Mouse (Mus musculus): ENCODE measurements around the gene Camsap2.
A peak's percentile ranks its signal among the peaks of the same experiment; 100 is the strongest.

Camsap2 gene

GRCm38 (mm10) chr1:136255657-136256056, 90.2 kb downstream of the Camsap2 start:
- DNase-seq (ENCODE audit: low spot score), result no peak

GRCm38 (mm10) chr1:136255174-136255573, 90.7 kb downstream of the Camsap2 start:
- DNase-seq (ENCODE audit: low spot score), result no peak

- no peak for DNase-seq (ENCODE audit: low spot score)
Measured at GRCm38 (mm10) chr1:136254503-136255065, 91.3 kb downstream of the Camsap2 start.

- DNase-seq (ENCODE audit: low spot score), result no peak
Measured at GRCm38 (mm10) chr1:136253472-136253871, 92.4 kb downstream of the Camsap2 start.

- no peak for DNase-seq (ENCODE audit: low spot score)
Measured at GRCm38 (mm10) chr1:136249662-136250061, 96.2 kb downstream of the Camsap2 start.

- DNase-seq (ENCODE audit: low spot score), result no peak
Measured at GRCm38 (mm10) chr1:136247393-136247792, 98.5 kb downstream of the Camsap2 start.

- DNase-seq (ENCODE audit: low spot score), result no peak
Measured at GRCm38 (mm10) chr1:136244469-136244868, 101.4 kb downstream of the Camsap2 start.

GRCm38 (mm10) chr1:136241801-136242200, 104.1 kb downstream of the Camsap2 start:
- DNase-seq (ENCODE audit: low spot score), result no peak

- DNase-seq (ENCODE audit: low spot score), result no peak
Measured at GRCm38 (mm10) chr1:136238495-136238894, 107.4 kb downstream of the Camsap2 start.

- no peak for DNase-seq (ENCODE audit: low spot score)
Measured at GRCm38 (mm10) chr1:136234595-136235092, 111.3 kb downstream of the Camsap2 start.

GRCm38 (mm10) chr1:136233892-136234594, 111.9 kb downstream of the Camsap2 start, which contains the start of gene Inava:
Inava (minus strand) TSS chr1:136234264.
- no peak for DNase-seq (ENCODE audit: low spot score)

- no peak for DNase-seq (ENCODE audit: low spot score)
Measured at GRCm38 (mm10) chr1:136232986-136233790, 112.7 kb downstream of the Camsap2 start.

GRCm38 (mm10) chr1:136232285-136232926, 113.5 kb downstream of the Camsap2 start:
- DNase-seq (ENCODE audit: low spot score), result no peak

GRCm38 (mm10) chr1:136231596-136231995, 114.3 kb downstream of the Camsap2 start:
- DNase-seq (ENCODE audit: low spot score), result no peak

GRCm38 (mm10) chr1:136230201-136230600, 115.7 kb downstream of the Camsap2 start:
- no peak for DNase-seq (ENCODE audit: low spot score)

GRCm38 (mm10) chr1:136229040-136229373, 116.9 kb downstream of the Camsap2 start:
- no peak for DNase-seq (ENCODE audit: low spot score)

- DNase-seq (ENCODE audit: low spot score), result peak; percentile 30
Measured at GRCm38 (mm10) chr1:136228328-136229039, 117.4 kb downstream of the Camsap2 start.

GRCm38 (mm10) chr1:136227870-136228269, 118.0 kb downstream of the Camsap2 start:
- DNase-seq (ENCODE audit: low spot score), result peak; percentile 25

- no peak for DNase-seq (ENCODE audit: low spot score)
Measured at GRCm38 (mm10) chr1:136226626-136227025, 119.3 kb downstream of the Camsap2 start.

- DNase-seq (ENCODE audit: low spot score), result no peak
Measured at GRCm38 (mm10) chr1:136225846-136226245, 120.1 kb downstream of the Camsap2 start.

GRCm38 (mm10) chr1:136223758-136224342, 122.1 kb downstream of the Camsap2 start:
- DNase-seq (ENCODE audit: low spot score), result no peak
